Mouse (Mus musculus) testis, adult 2 months (tissue): ENCODE measurements around the gene Zfp882. TPM values are rescaled to one million over a fixed set of nuclear protein-coding genes. Genes with fewer than 3 reads are reported as not detected.

Experiments
- H3K27ac ChIP-seq: fragments of 200-500 bp; 2 replicates; pipeline ENCODE4 v1.5.1; 2012; ENCODE audit warnings: low read depth, low read length; ENCODE audit not compliant: control insufficient read depth, insufficient read depth
- H3K27me3 ChIP-seq: fragments of 200-500 bp; 2 replicates; pipeline ENCODE4 v1.6.1; 2012; ENCODE audit warnings: mild to moderate bottlenecking, low read length, moderate library complexity; ENCODE audit not compliant: control insufficient read depth, insufficient read depth
- H3K36me3 ChIP-seq: fragments of 200-500 bp; 2 replicates; pipeline ENCODE4 v1.6.1; 2012; ENCODE audit warnings: mild to moderate bottlenecking, low read length; ENCODE audit not compliant: control insufficient read depth, insufficient read depth
- H3K4me1 ChIP-seq: fragments of 200-500 bp; 2 replicates; pipeline ENCODE4 v1.6.1; 2012; ENCODE audit warnings: low read length; ENCODE audit not compliant: control insufficient read depth, insufficient read depth
- H3K4me3 ChIP-seq: fragments of 200-500 bp; 2 replicates; pipeline ENCODE4 v1.5.1; 2012; ENCODE audit warnings: low read depth, mild to moderate bottlenecking, low read length, moderate library complexity, mixed read lengths; ENCODE audit not compliant: control insufficient read depth
- CTCF ChIP-seq: fragments of 200-500 bp; IDR thresholded peaks from 2 replicates; pipeline ENCODE4 v1.5.1; 2012; ENCODE audit warnings: low read depth, mild to moderate bottlenecking, inconsistent platforms, low read length, moderate library complexity; ENCODE audit not compliant: control insufficient read depth, insufficient read depth, insufficient replicate concordance
- POLR2A ChIP-seq: fragments of 200-500 bp; IDR thresholded peaks from 2 replicates; pipeline ENCODE4 v1.6.1; 2012; ENCODE audit warnings: low read depth, mild to moderate bottlenecking, inconsistent platforms, low read length, moderate library complexity; ENCODE audit not compliant: control insufficient read depth
- polyA plus RNA-seq: library from polyadenylated mRNA; depleted of rRNA; stranded (reverse); fragments of >200 nt; gene quantifications from 2 replicates; pipeline ENCODE4 v1.2.3, GENCODE M21; 2012; rRNA removed

Zfp882 gene
- polyA plus RNA-seq, 1 experiment: 0.25 TPM

DNA sequence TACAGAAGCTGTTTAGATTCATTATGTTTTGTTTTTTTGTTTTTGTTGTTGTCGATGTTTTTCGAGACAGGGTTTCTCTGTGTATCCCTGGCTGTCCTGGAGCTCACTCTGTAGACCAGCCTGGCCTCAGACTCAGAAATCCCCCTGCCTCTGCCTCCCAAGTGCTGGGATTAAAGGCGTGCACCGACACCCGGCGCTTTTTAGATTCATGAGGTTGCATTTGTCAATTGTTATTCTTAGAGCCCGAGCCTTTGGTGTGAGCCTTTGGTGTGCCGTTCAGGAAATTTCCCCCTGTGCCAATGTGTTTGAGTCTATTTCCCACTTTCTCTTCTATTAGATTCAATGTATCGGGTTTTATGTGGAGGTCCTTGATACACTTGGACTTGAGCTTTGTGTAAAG lies 46.3 kb downstream of the Zfp882 start:
- H3K27ac ChIP-seq: no peak overlapping the region
- no peak overlapping the region for H3K4me3 ChIP-seq
- no peak for TF ChIP-seq CTCF
- no peak for TF ChIP-seq POLR2A

DNA sequence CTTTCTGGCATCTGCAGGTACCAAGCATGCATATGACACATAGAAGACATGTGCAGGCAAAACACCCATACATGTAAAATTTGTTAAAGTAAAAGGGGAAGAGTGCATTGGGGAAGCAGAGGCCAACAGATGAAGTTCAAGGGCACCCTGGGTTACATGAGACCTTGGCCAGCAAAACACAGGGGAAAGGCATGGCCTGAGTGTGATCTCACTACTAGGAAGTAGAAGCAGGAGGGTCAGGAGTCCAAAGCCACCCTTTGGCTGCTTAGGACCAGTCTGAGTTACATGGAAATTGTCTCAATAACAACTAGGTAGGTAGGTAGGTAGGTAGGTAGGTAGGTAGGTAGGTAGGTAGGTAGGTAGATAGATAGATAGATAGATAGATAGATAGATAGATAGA lies 52.1 kb downstream of the Zfp882 start:
- H3K36me3 ChIP-seq: no peaks in the 10 kb centered on the region
- TF ChIP-seq CTCF (no peak), POLR2A (no peak)
- no peak overlapping the region for H3K4me3 ChIP-seq

More for the DNA sequence above, 46.3 kb downstream of the Zfp882 start:
- H3K4me1 ChIP-seq: no peaks in the 10 kb centered on the region; the same call in none of the 2 replicates
- no peaks in the 10 kb centered on the region for H3K27me3 ChIP-seq
- H3K36me3 ChIP-seq: no peaks in the 10 kb centered on the region

GRCm38 (mm10) chr8:71961796-71962195 lies 53.4 kb downstream of the Zfp882 start:
- TF ChIP-seq POLR2A (no peak), CTCF (no peak)
- Histone ChIP-seq H3K27ac (no peak overlapping the region), H3K27me3 (no peaks in the 10 kb centered on the region), H3K4me1 (no peaks in the 10 kb centered on the region), H3K36me3 (no peaks in the 10 kb centered on the region), H3K4me3 (no peak overlapping the region)

More for the DNA sequence above, 52.1 kb downstream of the Zfp882 start:
- H3K27me3 ChIP-seq: no peaks in the 10 kb centered on the region
- H3K27ac ChIP-seq: no peak overlapping the region
- H3K4me1 ChIP-seq: no peaks in the 10 kb centered on the region

DNA sequence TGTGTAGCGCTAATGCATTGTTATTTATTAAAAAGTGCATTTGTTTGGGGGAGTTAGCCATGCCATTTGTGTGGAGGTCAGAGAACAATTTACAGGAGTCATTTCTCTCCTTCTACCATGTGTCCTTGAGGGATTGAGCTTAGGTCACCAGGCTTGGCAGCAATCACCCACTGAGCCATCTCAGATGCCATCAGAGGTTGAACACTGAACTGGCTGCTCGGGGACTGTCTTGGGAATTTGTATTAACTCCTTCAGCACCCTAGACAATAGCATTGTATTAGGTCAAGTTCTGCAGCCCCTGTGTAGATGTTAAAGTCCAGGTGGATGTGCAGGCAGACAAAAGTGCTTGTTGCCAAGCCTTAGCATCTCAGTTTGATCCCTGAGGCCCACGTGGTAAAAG lies 55.6 kb downstream of the Zfp882 start:
- no peak overlapping the region for H3K4me3 ChIP-seq
- H3K36me3 ChIP-seq: no peaks in the 10 kb centered on the region
- H3K27ac ChIP-seq: no peak overlapping the region
- no peak for TF ChIP-seq POLR2A
- TF ChIP-seq CTCF: no peak
- no peaks in the 10 kb centered on the region for H3K4me1 ChIP-seq
- H3K27me3 ChIP-seq: no peaks in the 10 kb centered on the region

DNA sequence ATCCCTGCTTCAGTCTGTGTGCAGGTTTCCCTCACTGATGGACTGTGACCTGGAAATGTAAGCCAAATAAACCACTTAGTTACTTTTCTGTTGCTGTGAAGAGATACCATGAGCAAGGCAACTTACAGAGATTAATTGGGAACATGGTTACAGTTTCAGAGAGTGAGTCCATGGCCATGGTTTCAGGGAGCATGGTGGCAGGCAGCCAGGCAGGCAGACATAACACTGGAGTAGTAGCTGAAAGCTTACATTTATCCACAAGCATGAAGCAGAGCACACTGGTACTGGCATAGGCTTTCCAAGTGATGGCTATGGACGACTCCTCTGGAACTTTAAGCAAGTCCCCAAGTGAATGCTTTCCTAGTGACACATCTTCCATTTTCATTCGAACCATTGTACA lies 56.8 kb downstream of the Zfp882 start:
- Histone ChIP-seq H3K36me3 (no peaks in the 10 kb centered on the region), H3K4me3 (no peak overlapping the region), H3K4me1 (no peaks in the 10 kb centered on the region), H3K27ac (no peak overlapping the region), H3K27me3 (no peaks in the 10 kb centered on the region)
- TF ChIP-seq CTCF: no peak
- no peak for TF ChIP-seq POLR2A

Other genes with a start within 250 kb of the Zfp882 start
- 0.28 and 0.33 TPM in 2 replicates for gene Unc13a, start 236.9 kb upstream of the Zfp882 start, polyA plus RNA-seq
- gene Jak3, start 232.3 kb upstream of the Zfp882 start, polyA plus RNA-seq: 6.6 and 8.4 TPM in 2 replicates
- 4,712 and 6,097 TPM in 2 replicates for gene Insl3, start 219.4 kb upstream of the Zfp882 start, polyA plus RNA-seq
- 0.17 and 0.23 TPM in 2 replicates for gene B3gnt3, start 206.8 kb upstream of the Zfp882 start, polyA plus RNA-seq
- gene Fcho1, start 182.9 kb upstream of the Zfp882 start, polyA plus RNA-seq: 2.2 and 2.9 TPM in 2 replicates
- gene Zfp709, start 26.6 kb upstream of the Zfp882 start, polyA plus RNA-seq: 0.25 and 0.29 TPM in 2 replicates
- 1.6 and 2.5 TPM in 2 replicates for gene Zfp617, start within 50 bp of the Zfp882 start, polyA plus RNA-seq
- gene Zfp961, start 42.4 kb downstream of the Zfp882 start, polyA plus RNA-seq: 3.4 TPM in 2 replicates
- 0.09 and 0.24 TPM in 2 replicates for gene Cyp4f18, start 101.0 kb downstream of the Zfp882 start, polyA plus RNA-seq
- gene Olfr372, start 132.6 kb downstream of the Zfp882 start, polyA plus RNA-seq: not detected in 2 replicates
- gene Olfr373, start 174.6 kb downstream of the Zfp882 start, polyA plus RNA-seq: not detected in 2 replicates
- not detected in 2 replicates for gene Olfr374, start 198.4 kb downstream of the Zfp882 start, polyA plus RNA-seq
- gene Tpm4, start 226.4 kb downstream of the Zfp882 start, polyA plus RNA-seq: 4.6 and 5.5 TPM in 2 replicates